Mouse (Mus musculus): ENCODE measurements around the gene Echdc1. TPM values are rescaled to one million over a fixed set of nuclear protein-coding genes. Genes with fewer than 3 reads are reported as not detected.

The Echdc1 gene
- polyA plus RNA-seq, 2 experiments from 2014 or later: 13.4 to 24.7 TPM

Other genes starting within 250 kb of the Echdc1 start
- gene Soga3, start 169.3 kb upstream of the Echdc1 start, polyA plus RNA-seq (2017; shearing (Covaris generic)): not detected
- gene Gm49353, start 114.2 kb upstream of the Echdc1 start, polyA plus RNA-seq (2017; shearing (Covaris generic)): not detected
- gene 9330159F19Rik, start 101.6 kb upstream of the Echdc1 start, polyA plus RNA-seq (2017; shearing (Covaris generic)): not detected
- gene Rnf146, start 49.3 kb downstream of the Echdc1 start, polyA plus RNA-seq (2017; shearing (Covaris generic)): 10 to 100 TPM; 68.6 to 76.4 TPM
- gene Rspo3, start 222.7 kb downstream of the Echdc1 start, polyA plus RNA-seq (2017; shearing (Covaris generic)): not detected

Data from CD4-positive, CD25-positive, alpha-beta regulatory T cell, adult 4 months (primary cell).